ENCODE assay signal across 9 mouse cellular contexts in genomic region chr9:103525041-103525537, GRCm38 (mm10). TPM values are rescaled to one million over a fixed set of nuclear protein-coding genes. Genes with fewer than 3 reads are reported as not detected.
DNase-seq lines count a peak whose midpoint lies in the region; ATAC-seq and TF ChIP-seq lines count a peak whose summit lies in the region.
"Had no signal": no experiment of that assay in that cellular context is flagged by ENCODE, and none has a peak within 500 bp of the region (broad histone marks: within the 10 kb centered on the region; RNA-seq: fewer than 3 reads in every experiment).

No protein-coding gene starts in this region.

- peaks cover 3% of the 10 kb centered on the region; the same call in 1 of the 2 replicates for H3K9me3 ChIP-seq in heart, postnatal 0 days (replicated peaks; ENCODE audit: control insufficient read depth, low read length)
- H3K9me3 ChIP-seq in embryonic facial prominence, embryonic 11.5 days (replicated peaks; ENCODE audit: control insufficient read depth, low read length) = no peaks in the 10 kb centered on the region
- no peaks in the 10 kb centered on the region for H3K9me3 ChIP-seq in kidney, embryonic 15.5 days (replicated peaks)
- no peaks in the 10 kb centered on the region for H3K9me3 ChIP-seq in neural tube, embryonic 11.5 days (ENCODE audit: control insufficient read depth, low read length)

- no peak for TF ChIP-seq POLR2A in heart, adult 2 months (IDR thresholded peaks at IDR 0.05; ENCODE audit: insufficient read depth, low read depth, low read length)

- H3K79me2 ChIP-seq in heart, adult 2 months (replicated peaks; ENCODE audit: control insufficient read depth, insufficient read depth, low read length) = no peaks in the 10 kb centered on the region

- DNase-seq in heart, postnatal 0 days (ENCODE audit: low spot score) = no peak
- DNase-seq in heart, adult 2 months = no peak
- DNase-seq in embryonic facial prominence, embryonic 11.5 days (ENCODE audit: low spot score) = peak; percentile 58
- DNase-seq in neural tube, embryonic 11.5 days (ENCODE audit: low spot score) = peak; percentile 42
- DNase-seq in thymus, adult 18-20 months = no peak
- DNase-seq in urinary bladder, postnatal 25 days (ENCODE audit: low spot score) = no peak
- DNase-seq in B cell, adult 2 months = no peak

- H3K36me3 ChIP-seq in heart, postnatal 0 days (replicated peaks; ENCODE audit: control insufficient read depth, insufficient read depth, low read length) = no peaks in the 10 kb centered on the region
- H3K36me3 ChIP-seq in heart, adult 2 months (ENCODE audit: control insufficient read depth, insufficient read depth, low read length) = no peaks in the 10 kb centered on the region
- no peaks in the 10 kb centered on the region for H3K36me3 ChIP-seq in embryonic facial prominence, embryonic 11.5 days (replicated peaks; ENCODE audit: control insufficient read depth, insufficient read depth, low read depth, low read length)
- H3K36me3 ChIP-seq in kidney, embryonic 15.5 days = no peaks in the 10 kb centered on the region
- H3K36me3 ChIP-seq in neural tube, embryonic 11.5 days (ENCODE audit: control insufficient read depth, insufficient read depth, low read length) = no peaks in the 10 kb centered on the region

- H3K4me2 ChIP-seq in heart, postnatal 0 days (ENCODE audit: low read depth, low read length) = no peak overlapping the region
- H3K4me2 ChIP-seq in embryonic facial prominence, embryonic 11.5 days (ENCODE audit: low read depth, low read length) = 0 out of 2 replicates have a peak overlapping the region, but pooled peaks have one; percentile 4
- H3K4me2 ChIP-seq in kidney, embryonic 15.5 days = 0 out of 2 replicates have a peak overlapping the region, but pooled peaks have one; percentile 20
- no peak overlapping the region for H3K4me2 ChIP-seq in neural tube, embryonic 11.5 days (ENCODE audit: low read depth)

- no peak for TF ChIP-seq EP300 in heart, postnatal 0 days (IDR thresholded peaks at IDR 0.05; ENCODE audit: low read depth)
- TF ChIP-seq EP300 in heart, adult 2 months (IDR thresholded peaks at IDR 0.05; ENCODE audit: insufficient read depth, low read depth, low read length) = no peak

- 30% methylated on average over 10 of the region's 10 CpGs for WGBS in heart, postnatal 0 days
- WGBS in heart, adult 2 months = 45% methylated on average over 10 of the region's 10 CpGs
- WGBS in embryonic facial prominence, embryonic 11.5 days = 15% methylated on average over 10 of the region's 10 CpGs
- WGBS in kidney, embryonic 15.5 days = 12% methylated on average over 10 of the region's 10 CpGs
- 17% methylated on average over 10 of the region's 10 CpGs for WGBS in neural tube, embryonic 11.5 days

- H3K27me3 ChIP-seq in heart, postnatal 0 days (ENCODE audit: control insufficient read depth, insufficient read depth, low read length) = no peaks in the 10 kb centered on the region
- no peaks in the 10 kb centered on the region for H3K27me3 ChIP-seq in heart, adult 2 months (ENCODE audit: control insufficient read depth, insufficient read depth, low read length)
- H3K27me3 ChIP-seq in embryonic facial prominence, embryonic 11.5 days (ENCODE audit: control insufficient read depth, insufficient read depth, low read length) = no peaks in the 10 kb centered on the region
- no peaks in the 10 kb centered on the region for H3K27me3 ChIP-seq in kidney, embryonic 15.5 days
- no peaks in the 10 kb centered on the region for H3K27me3 ChIP-seq in neural tube, embryonic 11.5 days (ENCODE audit: control insufficient read depth, insufficient read depth, low read length)

- TF ChIP-seq CTCF in heart, postnatal 0 days (IDR thresholded peaks at IDR 0.05; ENCODE audit: low read depth) = no peak
- no peak for TF ChIP-seq CTCF in heart, adult 2 months (IDR thresholded peaks at IDR 0.05)

- H3K27ac ChIP-seq in heart, postnatal 0 days (ENCODE audit: low read depth) = no peak overlapping the region
- no peak overlapping the region for H3K27ac ChIP-seq in heart, adult 2 months
- no peak overlapping the region for H3K27ac ChIP-seq in embryonic facial prominence, embryonic 11.5 days (replicated peaks; ENCODE audit: low read depth, low read length)
- H3K27ac ChIP-seq in kidney, embryonic 15.5 days = no peak overlapping the region
- 0 out of 2 replicates have a peak overlapping the region, but pooled peaks have one; percentile 34 for H3K27ac ChIP-seq in neural tube, embryonic 11.5 days (ENCODE audit: low read depth, low read length)
- H3K27ac ChIP-seq: liver, embryonic 14.5 days had no signal

- H3K9ac ChIP-seq in heart, postnatal 0 days (replicated peaks; ENCODE audit: low read depth, low read length) = no peak overlapping the region
- no peak overlapping the region for H3K9ac ChIP-seq in heart, adult 2 months (ENCODE audit: low read depth, low read length)
- no peak overlapping the region for H3K9ac ChIP-seq in embryonic facial prominence, embryonic 11.5 days (replicated peaks; ENCODE audit: low read length)
- H3K9ac ChIP-seq in kidney, embryonic 15.5 days = no peak overlapping the region
- H3K9ac ChIP-seq in neural tube, embryonic 11.5 days (ENCODE audit: low read length) = no peak overlapping the region
- H3K9ac ChIP-seq: liver, embryonic 14.5 days had no signal

- 0 out of 2 replicates have a peak, but pooled peaks cover 6% of the 10 kb centered on the region for H3K4me1 ChIP-seq in heart, postnatal 0 days (ENCODE audit: control insufficient read depth, insufficient read depth)
- H3K4me1 ChIP-seq in heart, adult 2 months (ENCODE audit: control insufficient read depth, insufficient read depth, low read length) = no peaks in the 10 kb centered on the region
- peaks cover 6% of the 10 kb centered on the region for H3K4me1 ChIP-seq in embryonic facial prominence, embryonic 11.5 days (ENCODE audit: control insufficient read depth, insufficient read depth, low read length)
- H3K4me1 ChIP-seq in kidney, embryonic 15.5 days = peaks cover 27% of the 10 kb centered on the region
- peaks cover 26% of the 10 kb centered on the region for H3K4me1 ChIP-seq in neural tube, embryonic 11.5 days (ENCODE audit: control insufficient read depth, insufficient read depth, low read length)

- intact Hi-C loops in heart, adult 2 months (cut with DNase I) = no loop called here

- no peak overlapping the region for H3K4me3 ChIP-seq in heart, postnatal 0 days (ENCODE audit: low read depth, low read length)
- H3K4me3 ChIP-seq in heart, adult 2 months = no peak overlapping the region
- H3K4me3 ChIP-seq in embryonic facial prominence, embryonic 11.5 days (ENCODE audit: low read depth, low read length) = no peak overlapping the region
- H3K4me3 ChIP-seq in kidney, embryonic 15.5 days (replicated peaks) = no peak overlapping the region
- H3K4me3 ChIP-seq in neural tube, embryonic 11.5 days (ENCODE audit: low read depth, low read length) = no peak overlapping the region

- peak; percentile 36 for ATAC-seq in heart, postnatal 0 days (ENCODE audit: insufficient read depth, low read depth)
- ATAC-seq in embryonic facial prominence, embryonic 11.5 days (replicated peaks; ENCODE audit: insufficient number of reproducible peaks, low FRiP score, low TSS enrichment, low read depth) = peak; percentile 62
- peak; percentile 40; the same call in 1 of the 2 replicates for ATAC-seq in kidney, embryonic 15.5 days (replicated peaks; ENCODE audit: low FRiP score)
- ATAC-seq in neural tube, embryonic 11.5 days (ENCODE audit: insufficient read depth, low FRiP score, low TSS enrichment) = peak; percentile 51; the same call in 1 of the 2 replicates

RNA-seq across cellular contexts. Expression of gene Bfsp2, which starts 44.9 kb away (rescaled TPM):
- total RNA-seq in heart, postnatal 0 days (2014; rRNA removed; ENCODE audit: low replicate concordance) = not detected in 2 replicates
- polyA plus RNA-seq in heart, postnatal 0 days (2015; fragmentation: Nextera tagmentation; extraction: Ambion mirVana) = 1.7 and 2.3 TPM in 2 replicates
- total RNA-seq in heart, adult 2 months (2021) = under 1 TPM; 0.52 to 0.99 TPM
- polyA plus RNA-seq in heart, adult 2 months (2012; rRNA removed) = 0.31 TPM in 1 of 2 replicates, not detected in the other
- polyA plus RNA-seq in embryonic facial prominence, embryonic 11.5 days (2014; fragmentation: Nextera tagmentation; extraction: Ambion mirVana) = 2.4 and 2.8 TPM in 2 replicates
- polyA plus RNA-seq in kidney, embryonic 15.5 days (2015; fragmentation: Nextera tagmentation; extraction: Ambion mirVana) = 0.27 and 0.37 TPM in 2 replicates
- polyA plus RNA-seq in neural tube, embryonic 11.5 days (2014; fragmentation: Nextera tagmentation; extraction: Ambion mirVana) = 0.74 and 0.92 TPM in 2 replicates

Comparison
In these comparisons a context has a peak if more than half of its experiments do, and no peak if none do; other contexts are left out.
1. DNase-seq: peak in embryonic facial prominence, embryonic 11.5 days (single experiment) and neural tube, embryonic 11.5 days (single experiment); none in heart, postnatal 0 days (single experiment), heart, adult 2 months (0 of 2), thymus, adult 18-20 months (0 of 2), urinary bladder, postnatal 25 days (single experiment) and B cell, adult 2 months (0 of 2).
2. H3K4me2 ChIP-seq: peak in embryonic facial prominence, embryonic 11.5 days (single experiment) and kidney, embryonic 15.5 days (single experiment); none in heart, postnatal 0 days (single experiment) and neural tube, embryonic 11.5 days (single experiment).
3. Peak in every context shown above with its lines, with median percentiles within 50 percentile points of each other: ATAC-seq.